Mouse (Mus musculus) hindbrain, embryonic 11.5 days (tissue): ENCODE measurements around the gene Rars2. TPM values are rescaled to one million over a fixed set of nuclear protein-coding genes. Genes with fewer than 3 reads are reported as not detected.

Experiments
- ATAC-seq: fragments of 200-750 bp; cut with Nextera tagmentation; 2 replicates; pipeline ENCODE4 v1.8.0; 2017; ENCODE audit warnings: mild to moderate bottlenecking, moderate TSS enrichment, moderate library complexity; ENCODE audit not compliant: low FRiP score
- DNase-seq: peaks from one replicate; pipeline ENCODE4 v3.0.0-alpha.2; 2015; ENCODE audit warnings: low spot score
- H3K27ac ChIP-seq: fragments of 300-500 bp; sonication (generic); 2 replicates; pipeline ENCODE4 v1.5.1; 2014; ENCODE audit warnings: mild to moderate bottlenecking, low read depth, low read length
- H3K27me3 ChIP-seq: fragments of 300-500 bp; sonication (generic); 2 replicates; pipeline ENCODE4 v1.6.1; 2014; ENCODE audit warnings: mild to moderate bottlenecking, low read length, moderate library complexity, mixed read lengths; ENCODE audit not compliant: control insufficient read depth, insufficient read depth
- H3K36me3 ChIP-seq: fragments of 300-500 bp; sonication (generic); 2 replicates; pipeline ENCODE4 v1.6.1; 2014; ENCODE audit warnings: mild to moderate bottlenecking, low read length, moderate library complexity, mixed read lengths; ENCODE audit not compliant: control insufficient read depth, insufficient read depth
- H3K4me1 ChIP-seq: fragments of 300-500 bp; sonication (generic); replicated peaks from 2 replicates; pipeline ENCODE4 v1.6.1; 2014; ENCODE audit warnings: low read length, mixed read lengths; ENCODE audit not compliant: control insufficient read depth, insufficient read depth
- H3K4me2 ChIP-seq: fragments of 300-500 bp; sonication (generic); replicated peaks from 2 replicates; pipeline ENCODE4 v1.6.1; 2014; ENCODE audit warnings: mild to moderate bottlenecking, low read depth, low read length
- H3K4me3 ChIP-seq: fragments of 300-500 bp; sonication (generic); 2 replicates; pipeline ENCODE4 v1.5.1; 2014; ENCODE audit warnings: low read depth, low read length
- H3K9ac ChIP-seq: fragments of 300-500 bp; sonication (generic); 2 replicates; pipeline ENCODE4 v1.6.1; 2014; ENCODE audit warnings: low read depth, low read length
- H3K9me3 ChIP-seq: fragments of 300-500 bp; sonication (generic); 2 replicates; pipeline ENCODE4 v1.6.1; 2016; ENCODE audit warnings: low read length; ENCODE audit not compliant: control insufficient read depth
- WGBS: fragments of 180-500 bp; shearing (Covaris S2); extraction: QIAGEN DNeasy Blood & Tissue Kit; methylation state at CpG from one replicate; pipeline ENCODE4 v1.1.7; 2014; 5-methylcytosine and 5-hydroxymethylcytosine counted together
- polyA plus RNA-seq: library from polyadenylated mRNA; unstranded; fragments of >200 nt; fragmentation: Nextera tagmentation; extraction: Ambion mirVana; gene quantifications from 2 replicates; pipeline ENCODE4 v1.2.1, GENCODE M21; 2014

Rars2 gene
- polyA plus RNA-seq, 1 experiment from 2014 or later, result 69.4 TPM

DNA sequence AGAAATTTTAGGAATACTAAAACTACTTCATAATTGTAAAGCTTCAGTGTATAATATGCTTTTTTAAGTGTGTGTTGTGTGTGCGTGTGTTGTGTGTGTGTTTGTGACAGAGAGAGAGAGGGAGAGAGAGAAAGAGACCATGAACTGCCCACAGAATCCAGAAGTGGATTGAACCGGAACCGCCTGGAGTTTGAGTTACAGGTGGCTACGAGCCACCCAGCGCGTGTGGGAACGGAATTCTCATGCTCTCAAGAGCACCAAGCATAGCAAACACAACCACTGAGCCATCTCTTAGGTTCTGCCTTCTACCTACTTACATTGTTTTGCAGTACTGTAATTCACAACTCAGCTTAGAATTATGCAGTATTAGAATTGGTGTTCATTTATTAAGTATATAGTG is 19.4 kb downstream of the Rars2 start:
- no peaks in the 10 kb centered on the region for H3K36me3 ChIP-seq
- ATAC-seq, result no peak
- WGBS, result 94% methylated on average over 7 of the region's 7 CpGs
- H3K4me3 ChIP-seq, result no peak overlapping the region
- H3K9me3 ChIP-seq, result no peaks in the 10 kb centered on the region
- no peaks in the 10 kb centered on the region for H3K4me1 ChIP-seq
- H3K27me3 ChIP-seq, result no peaks in the 10 kb centered on the region
- H3K27ac ChIP-seq, result no peak overlapping the region
- no peak for DNase-seq
- no peak overlapping the region for H3K9ac ChIP-seq
- no peak overlapping the region for H3K4me2 ChIP-seq

DNA sequence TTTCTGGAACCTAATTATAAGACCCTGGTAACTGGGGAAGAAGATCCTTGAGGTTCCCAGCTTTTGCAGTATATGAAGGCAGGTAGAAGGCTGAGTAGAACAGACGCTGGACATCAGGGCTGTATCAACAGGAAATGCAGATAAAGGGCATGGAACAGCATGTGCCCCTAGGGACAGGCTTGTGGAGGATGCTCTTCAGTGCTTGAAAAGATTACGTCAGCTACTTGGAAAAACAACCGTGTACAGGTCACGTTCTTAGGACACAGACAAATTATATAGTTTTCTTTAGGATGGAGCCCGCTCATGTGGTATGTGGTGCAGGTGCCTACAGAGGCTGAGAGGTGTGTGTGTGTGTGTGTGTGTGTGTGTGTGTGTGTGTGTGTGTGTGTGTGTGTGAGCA is 21.3 kb downstream of the Rars2 start:
- Histone ChIP-seq H3K9me3 (no peaks in the 10 kb centered on the region), H3K4me1 (no peaks in the 10 kb centered on the region), H3K4me2 (no peak overlapping the region), H3K4me3 (no peak overlapping the region), H3K27ac (no peak overlapping the region), H3K36me3 (peaks cover 5% of the 10 kb centered on the region; the same call in 1 of the 2 replicates), H3K27me3 (no peaks in the 10 kb centered on the region), H3K9ac (no peak overlapping the region)
- no peak for ATAC-seq
- WGBS, result 89% methylated on average over 5 of the region's 5 CpGs
- DNase-seq, result no peak

- no peak for ATAC-seq
- H3K36me3 ChIP-seq, result peaks cover 5% of the 10 kb centered on the region; the same call in 1 of the 2 replicates
- no peak overlapping the region for H3K9ac ChIP-seq
- 96% methylated on average over 7 of the region's 7 CpGs for WGBS
- no peaks in the 10 kb centered on the region for H3K27me3 ChIP-seq
- DNase-seq, result no peak
- no peaks in the 10 kb centered on the region for H3K9me3 ChIP-seq
- H3K4me3 ChIP-seq, result no peak overlapping the region
- no peak overlapping the region for H3K27ac ChIP-seq
- H3K4me1 ChIP-seq, result no peaks in the 10 kb centered on the region
- H3K4me2 ChIP-seq, result no peak overlapping the region
These were observed 22.6 kb downstream of the Rars2 start for GRCm38 (mm10) chr4:34637386-34637785.

DNA sequence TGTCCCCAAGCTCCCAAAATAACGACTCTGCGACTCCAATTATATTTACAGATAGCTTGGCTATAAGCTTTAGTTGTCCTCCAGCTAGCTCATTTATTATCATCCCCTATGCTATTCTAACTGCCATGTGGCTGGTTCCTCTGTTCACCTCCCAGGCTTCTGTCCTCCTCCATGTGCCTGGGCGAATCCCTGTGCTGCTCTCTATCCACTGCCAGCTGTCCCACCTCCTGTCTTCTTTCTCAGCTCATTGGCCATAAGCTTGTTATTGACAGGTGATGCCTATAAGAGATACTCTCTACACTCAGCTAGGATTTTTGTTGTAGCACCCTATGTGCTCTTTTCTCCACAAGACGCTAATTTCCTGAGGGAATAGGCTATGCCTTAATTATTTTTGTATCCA is 23.1 kb downstream of the Rars2 start:
- ATAC-seq (no peak), DNase-seq (no peak)
- Histone ChIP-seq H3K27me3 (no peaks in the 10 kb centered on the region), H3K9ac (no peak overlapping the region), H3K9me3 (no peaks in the 10 kb centered on the region), H3K4me1 (no peaks in the 10 kb centered on the region), H3K27ac (no peak overlapping the region), H3K4me2 (no peak overlapping the region), H3K4me3 (no peak overlapping the region), H3K36me3 (peaks cover 5% of the 10 kb centered on the region; the same call in 1 of the 2 replicates)
- WGBS, result 89% methylated on average over 4 of the region's 4 CpGs

- Histone ChIP-seq H3K9me3 (no peaks in the 10 kb centered on the region), H3K4me3 (no peak overlapping the region), H3K9ac (no peak overlapping the region), H3K27me3 (no peaks in the 10 kb centered on the region), H3K36me3 (peaks cover 5% of the 10 kb centered on the region; the same call in 1 of the 2 replicates), H3K4me1 (no peaks in the 10 kb centered on the region), H3K4me2 (no peak overlapping the region), H3K27ac (no peak overlapping the region)
- 79% methylated on average over 5 of the region's 5 CpGs for WGBS
- DNase-seq (no peak), ATAC-seq (no peak)
These were observed 25.1 kb downstream of the Rars2 start for GRCm38 (mm10) chr4:34639745-34640364.

GRCm38 (mm10) chr4:34640731-34641130 is 26.0 kb downstream of the Rars2 start:
- DNase-seq, result no peak
- 90% methylated on average over 3 of the region's 3 CpGs for WGBS
- Histone ChIP-seq H3K27ac (no peak overlapping the region), H3K27me3 (no peaks in the 10 kb centered on the region), H3K36me3 (peaks cover 5% of the 10 kb centered on the region; the same call in 1 of the 2 replicates), H3K9me3 (no peaks in the 10 kb centered on the region), H3K9ac (no peak overlapping the region), H3K4me1 (no peaks in the 10 kb centered on the region), H3K4me2 (no peak overlapping the region), H3K4me3 (no peak overlapping the region)
- ATAC-seq, result no peak

GRCm38 (mm10) chr4:34644779-34645178 is 30.0 kb downstream of the Rars2 start:
- H3K4me2 ChIP-seq, result no peak overlapping the region
- H3K36me3 ChIP-seq, result peaks cover 10% of the 10 kb centered on the region; the same call in 1 of the 2 replicates
- no peak overlapping the region for H3K27ac ChIP-seq
- H3K4me3 ChIP-seq, result no peak overlapping the region
- ATAC-seq (no peak), DNase-seq (no peak)
- no peak overlapping the region for H3K9ac ChIP-seq
- H3K4me1 ChIP-seq, result no peaks in the 10 kb centered on the region
- no peaks in the 10 kb centered on the region for H3K9me3 ChIP-seq
- H3K27me3 ChIP-seq, result no peaks in the 10 kb centered on the region

- no peak for DNase-seq
- WGBS, result 95% methylated on average over 7 of the region's 7 CpGs
- Histone ChIP-seq H3K4me1 (no peaks in the 10 kb centered on the region), H3K4me2 (no peak overlapping the region), H3K36me3 (peaks cover 7% of the 10 kb centered on the region; the same call in 1 of the 2 replicates), H3K27ac (no peak overlapping the region), H3K27me3 (no peaks in the 10 kb centered on the region), H3K9ac (no peak overlapping the region), H3K4me3 (no peak overlapping the region), H3K9me3 (no peaks in the 10 kb centered on the region)
- no peak for ATAC-seq
These were observed 38.4 kb downstream of the Rars2 start for GRCm38 (mm10) chr4:34653179-34653578.

DNA sequence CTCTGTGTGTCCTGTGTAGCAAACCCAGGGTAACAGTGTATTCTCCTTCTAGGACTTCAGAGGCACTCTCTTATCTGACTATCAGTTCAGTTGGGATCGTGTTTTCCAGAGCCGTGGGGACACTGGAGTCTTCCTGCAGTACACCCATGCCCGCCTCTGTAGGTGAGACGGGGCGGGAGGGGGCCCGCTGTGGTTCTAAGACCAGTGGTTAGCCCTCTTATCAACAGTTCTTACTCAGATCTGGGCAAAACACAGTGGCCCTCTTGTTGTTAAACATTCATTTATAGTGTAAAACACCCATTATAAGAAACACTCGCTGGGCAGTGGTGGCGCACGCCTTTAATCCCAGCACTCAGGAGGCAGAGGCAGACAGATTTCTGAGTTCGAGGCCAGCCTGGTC is 41.3 kb downstream of the Rars2 start:
- Histone ChIP-seq H3K36me3 (peaks cover 9% of the 10 kb centered on the region), H3K27ac (no peak overlapping the region), H3K4me2 (no peak overlapping the region), H3K4me3 (no peak overlapping the region), H3K27me3 (no peaks in the 10 kb centered on the region), H3K9me3 (no peaks in the 10 kb centered on the region), H3K9ac (no peak overlapping the region), H3K4me1 (no peaks in the 10 kb centered on the region)
- ATAC-seq (no peak), DNase-seq (no peak)
- 98% methylated on average over 10 of the region's 10 CpGs for WGBS
